Mouse (Mus musculus) midbrain, embryonic 12.5 days (tissue): ENCODE results near the gene Caln1. TPM values are rescaled to one million over a fixed set of nuclear protein-coding genes. Genes with fewer than 3 reads are reported as not detected.

Experiments
- ATAC-seq: fragments of 200-750 bp; cut with Nextera tagmentation; 2 replicates; pipeline ENCODE4 v1.8.0; 2017; ENCODE audit warnings: low read depth, moderate TSS enrichment, moderate library complexity; ENCODE audit not compliant: low FRiP score
- H3K27ac ChIP-seq: fragments of 300-500 bp; sonication (generic); replicated peaks from 2 replicates; pipeline ENCODE4 v1.5.1; 2016; ENCODE audit warnings: mild to moderate bottlenecking
- H3K27me3 ChIP-seq: fragments of 300-500 bp; sonication (generic); 2 replicates; pipeline ENCODE4 v1.6.1; 2016; ENCODE audit warnings: mild to moderate bottlenecking
- H3K36me3 ChIP-seq: fragments of 300-500 bp; sonication (generic); 2 replicates; pipeline ENCODE4 v1.6.1; 2016
- H3K4me1 ChIP-seq: fragments of 300-500 bp; sonication (generic); 2 replicates; pipeline ENCODE4 v1.6.1; 2016
- H3K4me2 ChIP-seq: fragments of 300-500 bp; sonication (generic); replicated peaks from 2 replicates; pipeline ENCODE4 v1.6.1; 2016; ENCODE audit warnings: mild to moderate bottlenecking, moderate library complexity
- H3K4me3 ChIP-seq: fragments of 300-500 bp; sonication (generic); 2 replicates; pipeline ENCODE4 v1.5.1; 2016; ENCODE audit warnings: mild to moderate bottlenecking
- H3K9ac ChIP-seq: fragments of 300-500 bp; sonication (generic); replicated peaks from 2 replicates; pipeline ENCODE4 v1.6.1; 2016; ENCODE audit warnings: mild to moderate bottlenecking, moderate library complexity
- H3K9me3 ChIP-seq: fragments of 300-500 bp; sonication (generic); 2 replicates; pipeline ENCODE4 v1.6.1; 2016; ENCODE audit warnings: mild to moderate bottlenecking
- WGBS: fragments of 180-500 bp; shearing (Covaris S2); methylation state at CpG from one replicate; pipeline ENCODE4 v1.1.7; 2016; 5-methylcytosine and 5-hydroxymethylcytosine counted together
- polyA plus RNA-seq: library from polyadenylated mRNA; unstranded; fragments of >200 nt; fragmentation: Nextera tagmentation; extraction: Ambion mirVana; gene quantifications from 2 replicates; pipeline ENCODE4 v1.2.1, GENCODE M21; 2016

Gene Caln1
- polyA plus RNA-seq, 1 experiment from 2014 or later = 1.2 TPM

DNA sequence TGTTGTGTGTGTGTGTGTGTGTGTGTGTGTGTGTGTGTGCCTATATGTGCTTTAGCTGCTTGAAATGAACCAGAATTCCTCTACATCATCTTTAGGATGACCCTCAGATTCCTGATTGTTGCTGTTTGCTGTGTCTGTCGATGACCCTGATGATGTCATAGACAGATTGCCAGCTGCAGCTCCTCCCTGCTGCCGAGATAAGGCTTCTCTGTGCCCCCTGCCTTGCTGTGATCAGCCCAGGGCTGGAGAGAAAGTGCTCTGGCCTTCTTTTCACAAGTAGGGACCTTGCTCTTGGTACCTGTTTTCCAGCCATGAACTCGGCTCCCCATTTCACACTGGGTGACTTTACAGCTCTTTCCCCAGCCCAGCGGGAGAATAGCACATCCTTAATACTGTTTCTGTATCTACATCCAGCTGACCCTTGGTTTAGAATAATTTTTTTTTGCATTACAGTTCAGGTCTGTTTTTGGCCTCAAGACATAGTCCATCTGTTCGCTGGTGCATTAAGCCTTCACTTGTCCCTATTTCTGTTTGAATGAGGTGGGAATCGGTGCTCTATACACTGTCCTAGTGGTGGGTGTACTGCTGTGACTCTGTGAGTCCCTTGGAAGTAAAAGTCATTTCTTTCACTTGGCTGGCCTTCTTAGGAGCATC lies 337.1 kb downstream of the Caln1 start:
- Histone ChIP-seq H3K9ac (no peak overlapping the region), H3K36me3 (no peaks in the 10 kb centered on the region), H3K9me3 (no peaks in the 10 kb centered on the region), H3K27me3 (no peaks in the 10 kb centered on the region), H3K4me1 (no peaks in the 10 kb centered on the region), H3K4me2 (no peak overlapping the region), H3K27ac (no peak overlapping the region), H3K4me3 (no peak overlapping the region)
- no peak for ATAC-seq
- 76% methylated on average over 6 of the region's 6 CpGs for WGBS

DNA sequence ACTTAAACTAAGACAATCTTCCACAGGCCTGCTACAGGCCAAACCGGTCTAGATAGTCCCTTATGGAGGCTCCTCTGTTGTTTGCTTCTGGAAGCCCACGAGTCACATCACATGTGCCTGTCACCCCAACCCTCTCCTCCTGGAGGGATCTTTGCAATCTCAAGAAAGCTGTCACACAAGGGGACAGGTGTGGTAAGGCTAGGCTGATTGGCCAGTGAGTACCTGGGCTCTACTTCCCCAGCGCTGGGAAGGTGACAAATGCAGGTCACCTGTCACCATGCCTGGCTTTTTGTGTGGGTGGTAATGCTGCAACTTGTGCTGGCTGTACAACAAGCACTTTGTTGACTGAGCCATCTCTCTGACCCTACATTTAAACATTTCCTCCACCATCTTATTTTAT lies 338.5 kb downstream of the Caln1 start:
- Histone ChIP-seq H3K27me3 (no peaks in the 10 kb centered on the region), H3K36me3 (no peaks in the 10 kb centered on the region), H3K4me3 (no peak overlapping the region), H3K4me1 (no peaks in the 10 kb centered on the region), H3K9ac (no peak overlapping the region), H3K27ac (no peak overlapping the region), H3K4me2 (no peak overlapping the region), H3K9me3 (no peaks in the 10 kb centered on the region)
- no peak for ATAC-seq
- WGBS = 77% methylated on average over 3 of the region's 3 CpGs

DNA sequence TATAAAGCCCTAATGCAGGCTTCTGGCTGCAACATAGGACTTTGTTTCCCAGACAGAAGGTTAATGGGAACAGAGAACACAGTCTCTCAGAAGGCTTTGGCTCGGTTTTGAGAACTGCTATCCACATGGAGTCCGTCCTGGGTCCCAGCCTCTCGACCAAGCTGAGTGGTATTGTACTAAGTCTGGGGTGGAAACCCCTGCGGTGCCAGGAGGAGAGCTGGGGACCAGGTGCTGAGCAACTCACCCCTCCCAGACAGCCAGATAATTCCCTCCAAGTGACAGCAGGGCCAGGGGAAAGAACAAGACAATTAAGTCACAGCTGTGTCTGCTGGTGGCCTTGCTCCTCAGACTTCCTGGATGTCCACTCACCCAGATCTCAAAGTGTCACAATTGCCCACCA lies 339.4 kb downstream of the Caln1 start:
- no peak overlapping the region for H3K4me2 ChIP-seq
- no peaks in the 10 kb centered on the region for H3K36me3 ChIP-seq
- H3K4me3 ChIP-seq = no peak overlapping the region
- H3K27ac ChIP-seq = no peak overlapping the region
- no peak overlapping the region for H3K9ac ChIP-seq
- H3K9me3 ChIP-seq = no peaks in the 10 kb centered on the region
- H3K4me1 ChIP-seq = no peaks in the 10 kb centered on the region
- 67% methylated on average over 4 of the region's 4 CpGs for WGBS
- no peak for ATAC-seq
- H3K27me3 ChIP-seq = no peaks in the 10 kb centered on the region

DNA sequence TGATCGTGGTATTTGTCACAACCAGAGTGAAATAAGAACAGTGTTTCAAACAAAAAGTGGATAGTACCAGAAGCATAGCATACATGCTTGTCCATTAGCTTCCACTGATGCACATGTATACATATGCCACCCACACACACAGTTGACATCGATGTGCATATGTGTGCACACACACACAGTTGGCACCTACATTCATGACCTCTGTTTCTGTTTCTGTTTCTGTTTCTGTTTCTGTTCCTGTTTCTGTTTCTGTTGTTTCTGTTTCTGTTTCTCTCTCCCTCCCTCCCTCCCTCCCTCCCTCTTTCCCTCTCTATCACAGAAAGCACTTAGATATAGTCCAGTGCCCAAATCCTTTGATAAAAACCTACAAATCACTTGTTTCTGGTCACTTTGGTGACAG lies 342.4 kb downstream of the Caln1 start:
- H3K36me3 ChIP-seq = no peaks in the 10 kb centered on the region
- no peaks in the 10 kb centered on the region for H3K9me3 ChIP-seq
- no peak overlapping the region for H3K4me2 ChIP-seq
- no peaks in the 10 kb centered on the region for H3K4me1 ChIP-seq
- no peak overlapping the region for H3K27ac ChIP-seq
- H3K4me3 ChIP-seq = no peak overlapping the region
- no peaks in the 10 kb centered on the region for H3K27me3 ChIP-seq
- WGBS = 90% methylated on average over 2 of the region's 2 CpGs
- ATAC-seq = no peak
- H3K9ac ChIP-seq = no peak overlapping the region

DNA sequence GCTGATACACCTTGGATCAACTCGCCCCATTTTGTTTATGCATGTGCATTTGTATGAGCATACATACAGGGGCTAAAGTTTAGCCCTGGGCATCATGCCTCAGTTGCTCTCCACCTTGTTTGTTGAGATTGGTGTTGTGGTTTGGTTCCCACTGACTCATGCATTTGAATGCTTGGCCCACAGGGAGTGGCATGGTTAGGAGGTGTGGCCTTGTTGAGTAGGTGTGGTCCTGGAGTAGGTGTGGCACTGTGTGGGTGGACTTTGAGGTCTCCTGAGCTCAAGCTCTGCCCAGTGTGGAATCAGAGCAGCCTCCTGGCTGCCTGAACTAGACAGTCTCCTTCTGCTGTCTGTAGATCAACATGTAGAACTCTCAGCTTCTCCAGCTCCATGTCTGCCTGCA lies 343.0 kb downstream of the Caln1 start:
- ATAC-seq = no peak
- H3K4me1 ChIP-seq = no peaks in the 10 kb centered on the region
- no peak overlapping the region for H3K9ac ChIP-seq
- H3K27ac ChIP-seq = no peak overlapping the region
- no peaks in the 10 kb centered on the region for H3K9me3 ChIP-seq
- WGBS = 80% methylated on average over 1 of the region's 1 CpGs
- H3K27me3 ChIP-seq = no peaks in the 10 kb centered on the region
- H3K4me3 ChIP-seq = no peak overlapping the region
- H3K4me2 ChIP-seq = no peak overlapping the region
- no peaks in the 10 kb centered on the region for H3K36me3 ChIP-seq

DNA sequence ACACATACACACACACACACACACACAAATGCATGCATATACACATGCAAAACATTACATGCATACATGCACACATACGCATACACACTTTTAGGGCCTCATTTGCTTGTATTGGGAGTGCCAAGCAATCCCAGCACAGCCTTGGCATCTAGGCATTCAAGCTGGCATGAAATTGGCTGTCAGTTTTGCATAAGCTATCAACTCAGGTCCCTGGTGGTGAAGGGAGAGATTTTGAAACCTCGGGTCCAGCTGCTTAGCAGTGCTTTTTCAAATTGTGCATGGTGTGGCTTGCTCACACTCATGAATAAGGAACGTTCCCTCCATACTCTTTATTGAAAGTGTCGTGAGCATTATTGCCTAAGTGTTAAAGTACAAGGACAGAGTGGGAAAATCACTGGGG lies 345.9 kb downstream of the Caln1 start:
- no peak for ATAC-seq
- H3K27me3 ChIP-seq = no peaks in the 10 kb centered on the region
- no peak overlapping the region for H3K27ac ChIP-seq
- WGBS = 82% methylated on average over 4 of the region's 4 CpGs
- H3K9ac ChIP-seq = no peak overlapping the region
- no peaks in the 10 kb centered on the region for H3K4me1 ChIP-seq
- H3K4me2 ChIP-seq = no peak overlapping the region
- no peak overlapping the region for H3K4me3 ChIP-seq
- no peaks in the 10 kb centered on the region for H3K9me3 ChIP-seq
- H3K36me3 ChIP-seq = no peaks in the 10 kb centered on the region

DNA sequence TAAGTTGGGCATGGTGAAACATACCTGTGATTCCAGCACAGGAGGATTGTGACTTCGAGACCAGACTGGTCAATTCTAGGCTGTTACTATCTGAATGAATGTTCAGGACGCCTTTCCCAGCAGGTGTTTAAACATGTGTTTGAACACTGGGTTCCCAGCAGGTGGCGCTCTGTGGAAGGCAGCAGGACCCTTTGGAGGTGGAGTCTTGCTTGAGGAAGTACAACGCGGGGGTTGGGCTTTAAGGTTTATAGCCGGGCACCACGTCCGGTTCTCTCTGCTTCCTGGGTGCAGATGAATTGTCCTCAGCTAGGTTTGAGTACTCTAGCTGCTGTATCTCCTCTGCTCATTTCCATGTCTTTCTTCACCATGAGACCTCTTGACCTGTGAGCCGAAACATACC lies 349.1 kb downstream of the Caln1 start:
- H3K9me3 ChIP-seq = no peaks in the 10 kb centered on the region
- no peak overlapping the region for H3K9ac ChIP-seq
- H3K4me2 ChIP-seq = no peak overlapping the region
- WGBS = 78% methylated on average over 9 of the region's 9 CpGs
- H3K4me1 ChIP-seq = no peaks in the 10 kb centered on the region
- no peaks in the 10 kb centered on the region for H3K36me3 ChIP-seq
- no peaks in the 10 kb centered on the region for H3K27me3 ChIP-seq
- H3K27ac ChIP-seq = no peak overlapping the region
- no peak overlapping the region for H3K4me3 ChIP-seq
- ATAC-seq = no peak

DNA sequence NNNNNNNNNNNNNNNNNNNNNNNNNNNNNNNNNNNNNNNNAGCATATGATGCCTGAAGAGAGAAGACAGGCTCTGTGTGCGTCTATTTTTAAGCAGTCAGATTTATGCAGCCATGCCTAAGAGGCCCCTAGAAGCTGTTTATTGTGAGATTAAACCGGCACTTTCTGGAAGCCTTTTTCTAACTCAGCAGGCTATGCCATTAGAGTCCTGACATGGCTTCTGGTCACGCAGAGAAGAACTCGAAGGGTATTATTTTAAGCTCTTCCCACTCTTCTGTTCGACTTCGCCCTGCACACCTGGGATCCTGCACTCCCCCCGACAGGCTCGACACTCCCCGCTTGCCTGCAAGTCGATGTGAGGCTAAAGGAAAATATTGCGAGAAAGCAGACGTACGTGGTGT lies 372.9 kb downstream of the Caln1 start:
- no peaks in the 10 kb centered on the region for H3K9me3 ChIP-seq
- ATAC-seq = no peak
- 54% methylated on average over 13 of the region's 13 CpGs for WGBS
- no peak overlapping the region for H3K4me2 ChIP-seq
- no peak overlapping the region for H3K9ac ChIP-seq
- no peak overlapping the region for H3K27ac ChIP-seq
- no peaks in the 10 kb centered on the region for H3K27me3 ChIP-seq
- no peaks in the 10 kb centered on the region for H3K4me1 ChIP-seq
- no peak overlapping the region for H3K4me3 ChIP-seq
- no peaks in the 10 kb centered on the region for H3K36me3 ChIP-seq

DNA sequence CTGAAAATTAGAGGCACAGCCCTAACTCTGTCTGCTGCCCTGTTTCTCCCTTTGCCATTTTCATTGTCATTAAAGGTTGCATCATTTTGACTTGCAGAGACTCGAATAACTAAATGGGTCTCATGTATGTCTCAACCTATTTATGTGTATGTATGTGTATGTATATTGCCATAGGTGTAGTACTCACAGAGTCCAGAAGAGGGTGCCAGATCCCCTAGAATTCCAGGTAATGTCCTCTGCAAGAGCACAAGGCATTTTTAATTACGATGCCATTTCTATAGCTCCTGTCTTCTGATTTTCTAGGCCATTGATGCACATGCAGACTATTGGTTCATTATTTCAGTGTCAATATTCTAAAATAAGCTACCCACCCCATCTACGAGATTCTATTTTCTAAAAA lies 388.3 kb downstream of the Caln1 start:
- no peaks in the 10 kb centered on the region for H3K9me3 ChIP-seq
- no peaks in the 10 kb centered on the region for H3K36me3 ChIP-seq
- no peak overlapping the region for H3K9ac ChIP-seq
- 91% methylated on average over 3 of the region's 3 CpGs for WGBS
- H3K4me3 ChIP-seq = no peak overlapping the region
- H3K27ac ChIP-seq = no peak overlapping the region
- no peaks in the 10 kb centered on the region for H3K4me1 ChIP-seq
- H3K4me2 ChIP-seq = no peak overlapping the region
- no peaks in the 10 kb centered on the region for H3K27me3 ChIP-seq
- ATAC-seq = no peak

DNA sequence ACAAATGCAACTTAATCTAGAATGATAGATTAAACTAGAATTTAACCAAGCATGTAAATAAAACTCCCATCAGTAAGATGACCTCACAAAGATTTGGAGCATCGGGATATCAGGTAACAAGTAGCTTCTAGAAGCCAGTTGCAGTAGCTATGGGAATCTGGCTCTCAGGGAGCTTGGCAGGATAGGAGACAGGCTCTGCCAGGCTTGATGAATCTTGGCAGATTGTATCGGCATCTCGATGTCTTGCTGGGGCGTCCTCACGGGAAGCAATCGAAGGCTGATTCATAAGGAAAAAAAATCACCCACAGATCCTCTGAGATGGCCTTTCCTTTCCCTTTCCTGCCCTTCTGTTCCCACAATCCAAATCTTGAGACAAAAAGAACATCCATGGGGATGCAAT lies 396.5 kb downstream of the Caln1 start:
- no peaks in the 10 kb centered on the region for H3K36me3 ChIP-seq
- H3K4me3 ChIP-seq = no peak overlapping the region
- no peak for ATAC-seq
- H3K27ac ChIP-seq = no peak overlapping the region
- H3K4me2 ChIP-seq = no peak overlapping the region
- H3K4me1 ChIP-seq = no peaks in the 10 kb centered on the region
- WGBS = 92% methylated on average over 6 of the region's 6 CpGs
- no peaks in the 10 kb centered on the region for H3K27me3 ChIP-seq
- H3K9me3 ChIP-seq = no peaks in the 10 kb centered on the region
- H3K9ac ChIP-seq = no peak overlapping the region

DNA sequence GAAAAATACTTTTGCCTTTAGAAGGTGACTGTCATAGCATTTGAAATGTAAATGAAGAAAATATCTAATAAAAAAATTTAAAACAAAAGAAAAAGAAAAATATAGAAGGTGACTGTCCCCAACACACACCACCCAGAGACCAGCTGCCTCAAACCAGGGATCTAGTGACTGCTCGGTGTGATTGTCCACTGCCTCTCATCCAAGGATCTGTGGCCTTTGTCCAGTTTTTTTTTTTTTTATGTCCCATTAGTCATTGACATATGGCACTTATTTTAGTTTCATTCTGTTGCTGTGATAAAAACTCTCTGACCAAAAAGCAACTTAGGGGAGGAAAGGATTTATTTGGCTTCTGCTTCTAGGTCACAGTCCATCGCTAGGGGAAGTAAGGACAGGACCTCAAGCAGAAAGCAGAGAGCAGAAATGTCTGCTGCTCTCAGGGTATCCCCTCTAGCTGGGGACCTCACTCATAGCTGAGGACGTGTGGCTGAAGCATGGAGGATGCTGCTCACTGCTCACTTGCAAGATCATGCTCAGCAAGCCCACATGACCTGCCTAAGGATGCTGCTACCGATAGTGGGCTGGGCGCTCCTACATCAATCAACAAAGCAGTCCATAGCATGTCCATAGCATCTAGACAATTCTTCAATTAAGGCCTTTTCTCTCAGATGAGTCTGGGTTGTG lies 401.9 kb downstream of the Caln1 start:
- H3K27me3 ChIP-seq = no peaks in the 10 kb centered on the region
- no peak for ATAC-seq
- H3K27ac ChIP-seq = no peak overlapping the region
- no peaks in the 10 kb centered on the region for H3K9me3 ChIP-seq
- no peaks in the 10 kb centered on the region for H3K4me1 ChIP-seq
- H3K36me3 ChIP-seq = no peaks in the 10 kb centered on the region
- no peak overlapping the region for H3K9ac ChIP-seq
- no peak overlapping the region for H3K4me3 ChIP-seq
- WGBS = 84% methylated on average over 5 of the region's 5 CpGs
- H3K4me2 ChIP-seq = no peak overlapping the region

DNA sequence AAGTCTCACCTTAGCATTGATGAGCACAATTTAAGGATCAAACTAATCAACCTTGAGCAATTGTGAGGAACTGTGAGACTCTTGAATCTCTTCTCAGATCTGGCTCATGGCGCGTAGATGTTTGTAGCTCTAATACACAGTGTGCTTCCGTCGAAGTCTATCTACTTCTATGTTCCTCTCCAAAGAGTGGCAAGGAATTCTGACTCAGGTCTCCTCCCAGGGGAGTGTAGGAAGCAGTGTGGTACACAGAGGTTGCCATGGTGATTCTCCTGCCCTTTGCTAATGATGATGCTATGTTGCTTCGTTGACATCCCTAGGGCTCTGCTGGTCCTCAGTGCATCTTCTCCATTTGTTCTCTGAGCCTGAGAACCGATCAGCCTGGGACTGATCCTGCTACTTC lies 403.2 kb downstream of the Caln1 start:
- Histone ChIP-seq H3K9me3 (no peaks in the 10 kb centered on the region), H3K27ac (no peak overlapping the region), H3K4me2 (no peak overlapping the region), H3K9ac (no peak overlapping the region), H3K36me3 (no peaks in the 10 kb centered on the region), H3K27me3 (no peaks in the 10 kb centered on the region), H3K4me3 (no peak overlapping the region), H3K4me1 (no peaks in the 10 kb centered on the region)
- 83% methylated on average over 6 of the region's 6 CpGs for WGBS
- ATAC-seq = no peak

DNA sequence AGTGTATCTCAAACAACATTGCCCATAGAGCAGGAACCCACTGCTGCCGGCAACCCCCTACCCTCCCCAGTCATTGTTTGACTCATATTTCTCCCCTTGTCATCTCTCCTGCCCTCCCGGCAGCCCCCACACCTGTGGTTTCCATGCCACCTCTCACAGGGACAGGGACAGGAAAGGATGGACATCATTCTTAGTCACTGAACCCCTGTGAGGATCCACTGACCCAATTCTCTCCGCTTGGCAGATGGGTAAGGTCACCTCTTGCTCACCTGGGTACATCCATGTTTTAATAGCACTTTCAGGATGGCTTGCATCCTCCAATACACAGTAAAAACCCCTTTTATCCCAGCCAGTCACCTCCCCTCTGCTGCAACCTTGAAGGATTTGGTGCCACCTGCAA lies 405.7 kb downstream of the Caln1 start:
- H3K27ac ChIP-seq = no peak overlapping the region
- no peak overlapping the region for H3K4me2 ChIP-seq
- H3K9me3 ChIP-seq = no peaks in the 10 kb centered on the region
- 90% methylated on average over 3 of the region's 3 CpGs for WGBS
- no peaks in the 10 kb centered on the region for H3K4me1 ChIP-seq
- no peaks in the 10 kb centered on the region for H3K36me3 ChIP-seq
- no peak for ATAC-seq
- H3K9ac ChIP-seq = no peak overlapping the region
- H3K27me3 ChIP-seq = no peaks in the 10 kb centered on the region
- no peak overlapping the region for H3K4me3 ChIP-seq
